Mouse (Mus musculus): Measurements from ENCODE around the gene Gm14410.
"Not testable (repeated sequence)": the region's sequence is repeated elsewhere in the genome, so short reads cannot be mapped to it uniquely, and the experiment has no call there.

The Gm14410 gene

DNA sequence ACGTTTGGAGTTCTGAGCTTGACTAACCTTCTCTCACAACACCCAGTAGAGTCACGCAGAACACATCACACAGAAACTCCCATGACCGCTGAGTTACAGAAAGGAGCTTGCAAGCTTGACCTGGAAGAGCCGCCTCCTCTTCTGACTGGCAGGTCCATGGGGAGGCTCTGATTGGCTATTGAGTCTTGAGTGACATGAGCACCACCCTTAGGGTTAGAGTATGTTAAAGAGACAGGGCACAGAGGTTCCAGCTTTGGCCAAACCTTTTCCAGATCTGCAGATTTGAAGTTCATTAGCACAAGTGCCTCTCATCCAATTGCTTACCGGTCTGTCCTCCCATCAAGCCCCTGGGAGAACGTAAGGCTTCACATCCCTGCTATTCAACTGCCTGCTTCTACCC is at the start of gene Gm14410:
Gm14410 (minus strand) TSS at position 81 of the 400 bp plus-strand sequence.
- in situ Hi-C loops (cut with MboI; ENCODE audit: unreplicated experiment in 2 of 2) = not testable (repeated sequence)

DNA sequence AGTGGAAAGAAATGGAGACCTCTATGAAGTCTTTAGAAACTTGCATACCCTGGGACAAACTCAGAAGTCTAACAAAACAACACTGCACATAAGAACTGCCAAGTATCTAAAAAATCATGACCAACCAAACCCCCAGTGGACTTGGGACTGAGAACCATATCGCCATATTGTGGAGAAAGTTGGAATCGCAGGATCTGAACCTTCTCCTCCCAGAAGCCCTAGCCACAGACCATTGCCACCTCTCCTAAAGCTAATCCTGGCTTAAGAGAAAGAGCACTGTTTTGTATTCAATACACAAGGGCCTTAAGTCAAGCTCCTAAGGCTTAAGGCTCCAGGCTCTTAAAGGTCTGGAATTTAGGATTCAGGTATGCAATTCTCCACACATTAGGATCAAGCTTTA is 41.2 kb upstream of the Gm14410 start:
- in situ Hi-C loops (cut with MboI; ENCODE audit: unreplicated experiment in 2 of 2) = not testable (repeated sequence)

DNA sequence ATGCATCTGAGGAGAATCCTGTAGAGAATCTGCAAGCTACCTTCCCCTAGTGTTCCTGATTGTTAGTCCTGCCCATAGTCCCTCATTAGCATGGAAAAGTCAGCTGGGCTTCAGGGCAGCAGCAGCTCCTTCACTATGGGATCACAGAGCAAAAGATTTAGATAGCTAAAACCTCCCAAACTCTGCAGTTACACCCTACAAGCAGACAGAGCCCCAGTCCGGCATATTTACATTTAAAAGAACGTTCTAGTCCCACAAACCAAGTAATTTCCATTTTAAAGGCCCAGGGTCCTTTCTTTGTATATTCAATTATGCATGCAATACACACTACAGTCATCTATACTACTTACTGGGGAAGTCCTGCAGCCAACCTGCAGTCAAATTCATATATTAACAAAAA is 24.2 kb upstream of the Gm14410 start:
- in situ Hi-C loops (cut with MboI; ENCODE audit: unreplicated experiment in 2 of 2) = not testable (repeated sequence)

DNA sequence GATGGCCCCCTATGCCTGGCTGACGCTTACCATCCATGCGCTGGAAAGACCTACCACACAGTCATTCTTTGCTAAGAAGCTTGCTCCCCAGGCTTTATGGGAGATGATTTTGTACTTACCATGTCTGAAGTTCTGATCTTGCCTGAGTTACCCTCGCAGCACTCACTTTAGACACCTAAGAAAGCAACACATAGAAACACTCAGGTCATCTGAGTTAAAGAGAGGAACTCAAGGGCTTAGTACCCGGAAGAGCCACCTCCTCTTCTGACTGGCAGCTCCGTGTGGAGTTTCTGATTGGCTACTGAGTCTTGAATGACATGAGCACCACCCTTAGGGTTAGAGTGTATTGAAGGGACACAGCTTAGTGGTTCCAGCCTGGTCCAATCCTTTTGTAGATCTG is 33.5 kb downstream of the Gm14410 start:
- in situ Hi-C loops (cut with MboI; ENCODE audit: unreplicated experiment in 2 of 2) = not testable (repeated sequence)
